8 mouse cellular contexts compared by ENCODE assay signal in the genomic region with DNA sequence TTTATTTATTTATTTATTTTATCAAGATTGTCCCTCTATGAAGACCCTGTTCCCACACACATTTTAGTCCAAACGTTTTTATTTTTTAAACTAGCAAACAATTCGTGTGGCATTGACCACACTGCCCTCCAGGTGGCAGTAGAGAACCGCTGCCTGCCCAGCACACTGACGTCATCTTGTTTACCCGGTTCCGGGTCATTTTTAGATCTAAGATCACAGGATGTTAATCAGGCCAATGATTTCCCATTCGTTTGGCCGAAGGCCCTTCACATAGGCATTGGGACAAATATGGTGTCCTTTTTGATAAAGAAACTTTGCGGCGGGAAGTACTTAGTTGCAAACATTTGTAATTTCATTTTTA.
DNase-seq lines count a peak whose midpoint lies in the region; ATAC-seq and TF ChIP-seq lines count a peak whose summit lies in the region.

No protein-coding gene starts in this region.

- H3K36me3 ChIP-seq in hindbrain, embryonic 15.5 days = no peaks in the 10 kb centered on the region
- no peaks in the 10 kb centered on the region for H3K36me3 ChIP-seq in megakaryocyte, embryonic 14.5 days (replicated peaks; ENCODE audit: low read length)

- peak overlapping the region; percentile 23 for H3K4me3 ChIP-seq in hindbrain, embryonic 15.5 days
- peak overlapping the region; percentile 38 for H3K4me3 ChIP-seq in left cerebral cortex, adult 2 months
- H3K4me3 ChIP-seq in megakaryocyte, embryonic 14.5 days (replicated peaks) = peak overlapping the region; percentile 86

- H3K9ac ChIP-seq in hindbrain, embryonic 15.5 days = no peak overlapping the region

- peak overlapping the region; percentile 50 for H3K4me2 ChIP-seq in hindbrain, embryonic 15.5 days

- no peak overlapping the region for H3K27ac ChIP-seq in hindbrain, embryonic 15.5 days (replicated peaks)
- peak overlapping the region; percentile 83 for H3K27ac ChIP-seq in left cerebral cortex, adult 2 months

- TF ChIP-seq CTCF in left cerebral cortex, adult 2 months (IDR thresholded peaks at IDR 0.05) = peak; percentile 92

- H3K9me3 ChIP-seq in hindbrain, embryonic 15.5 days = no peaks in the 10 kb centered on the region
- H3K9me3 ChIP-seq in megakaryocyte, embryonic 14.5 days = no peaks in the 10 kb centered on the region

- DNase-seq in ZHBTc4 (ENCODE audit: low read depth, low spot score) = peak; percentile 56
- peak; percentile 82 to 86 for DNase-seq in cerebellum, postnatal 25 days
- peak; percentile 62 to 78 for DNase-seq in frontal cortex, postnatal 36 days (ENCODE audit: low spot score in 2 of 2)
- peak; percentile 55 to 73 for DNase-seq in left cerebral cortex, adult 2 months (ENCODE audit: extremely low spot score in 1 of 2, low spot score in 2 of 2)
- DNase-seq in right cerebral cortex, adult 2 months (ENCODE audit: low spot score in 2 of 2) = peak; percentile 70
- peak; percentile 42 to 68 for DNase-seq in urinary bladder, postnatal 4 days (ENCODE audit: low spot score in 2 of 2)

- WGBS in hindbrain, embryonic 15.5 days = 20% methylated on average over 10 of the region's 10 CpGs

- 0 out of 2 replicates have a peak, but pooled peaks cover 3% of the 10 kb centered on the region for H3K4me1 ChIP-seq in hindbrain, embryonic 15.5 days (replicated peaks)
- peaks cover 31% of the 10 kb centered on the region for H3K4me1 ChIP-seq in megakaryocyte, embryonic 14.5 days

- peak; percentile 54 for ATAC-seq in hindbrain, embryonic 15.5 days (ENCODE audit: low FRiP score, low read depth)

- intact Hi-C loops in left cerebral cortex, adult 2 months (cut with DNase I) = loop anchor here (2.0 to 10.0 kb wide), 4 partner anchors 64 to 207 kb away; a partner anchor contains a TSS

- H3K27me3 ChIP-seq in hindbrain, embryonic 15.5 days = no peaks in the 10 kb centered on the region
- H3K27me3 ChIP-seq in megakaryocyte, embryonic 14.5 days (replicated peaks) = no peaks in the 10 kb centered on the region

Comparison
In these comparisons a context has a peak if more than half of its experiments do, and no peak if none do; other contexts are left out.
1. H3K4me3 ChIP-seq: peak in every context shown above with its lines; median percentile 86 in megakaryocyte, embryonic 14.5 days; 38 in left cerebral cortex, adult 2 months; 23 in hindbrain, embryonic 15.5 days.